Mouse (Mus musculus): ENCODE measurements around the gene Fbxl21. TPM values are rescaled to one million over a fixed set of nuclear protein-coding genes. Genes with fewer than 3 reads are reported as not detected.

The Fbxl21 gene
- polyA plus RNA-seq, 1 experiment from 2014 or later = 2.7 TPM

DNA sequence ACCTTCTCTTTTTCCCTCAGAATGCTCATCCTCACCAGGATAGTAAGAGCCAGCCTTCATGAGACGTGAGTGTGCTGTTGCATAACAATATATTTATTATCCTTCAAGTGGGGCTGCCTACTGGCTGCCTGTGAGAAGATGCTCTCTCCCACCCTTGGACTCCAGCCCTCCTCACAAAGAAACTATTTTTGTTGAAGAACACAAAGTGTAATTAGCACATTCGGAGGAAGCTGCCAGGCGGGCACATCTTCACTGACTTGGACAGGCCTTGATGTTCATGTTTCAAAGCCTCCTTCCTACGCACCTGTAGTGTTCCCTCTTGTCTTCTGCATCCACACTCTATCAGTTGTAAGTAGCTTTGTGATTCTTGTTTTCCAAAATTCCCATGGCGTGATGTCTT, 58.2 kb downstream of the Fbxl21 start:
- no peak overlapping the region for H3K27ac ChIP-seq
- H3K4me2 ChIP-seq (ENCODE audit: low read length) = no peak overlapping the region
- no peak overlapping the region for H3K9ac ChIP-seq (ENCODE audit: low read depth, low read length)
- ATAC-seq (replicated peaks; ENCODE audit: low FRiP score, low read depth) (no peak), DNase-seq (ENCODE audit: low spot score) (no peak)
- H3K4me3 ChIP-seq (replicated peaks; ENCODE audit: low read depth, low read length) = no peak overlapping the region
- no peaks in the 10 kb centered on the region for H3K27me3 ChIP-seq (ENCODE audit: insufficient read depth, low read length)
- no peaks in the 10 kb centered on the region for H3K9me3 ChIP-seq (replicated peaks; ENCODE audit: low read length)
- TF ChIP-seq CTCF (IDR thresholded peaks at IDR 0.05; ENCODE audit: low read depth) = no peak
- H3K36me3 ChIP-seq (ENCODE audit: insufficient read depth, low read length) = no peaks in the 10 kb centered on the region
- H3K4me1 ChIP-seq (replicated peaks; ENCODE audit: insufficient read depth, low read length) = peaks cover 9% of the 10 kb centered on the region
- WGBS = 72% methylated on average over 5 of the region's 5 CpGs

DNA sequence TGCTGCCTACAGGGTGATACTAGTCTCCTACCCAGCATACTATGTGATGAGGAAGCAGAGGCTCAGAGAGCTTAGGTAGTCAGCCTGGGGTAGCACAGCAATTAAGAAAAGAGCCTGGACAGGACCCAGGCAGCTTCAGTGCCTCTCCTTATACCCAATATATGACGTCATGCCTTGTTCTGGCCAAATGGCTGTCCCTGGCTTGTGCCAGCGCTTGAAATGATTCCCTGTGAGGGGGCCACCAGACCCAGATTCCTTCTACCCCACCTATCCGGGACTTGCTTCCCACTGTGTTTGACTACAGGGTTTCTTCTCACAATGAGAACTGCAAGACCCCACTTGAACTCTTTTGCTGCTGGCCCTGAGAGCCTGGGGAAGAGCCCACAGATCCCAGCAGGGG, 59.2 kb downstream of the Fbxl21 start:
- H3K4me1 ChIP-seq (replicated peaks; ENCODE audit: insufficient read depth, low read length) = peaks cover 9% of the 10 kb centered on the region
- no peak overlapping the region for H3K9ac ChIP-seq (ENCODE audit: low read depth, low read length)
- peak; percentile 49 for DNase-seq (ENCODE audit: low spot score)
- H3K27ac ChIP-seq = peak overlapping the region; percentile 44
- H3K27me3 ChIP-seq (ENCODE audit: insufficient read depth, low read length) = no peaks in the 10 kb centered on the region
- no peak overlapping the region for H3K4me3 ChIP-seq (replicated peaks; ENCODE audit: low read depth, low read length)
- 21% methylated on average over 3 of the region's 3 CpGs for WGBS
- no peaks in the 10 kb centered on the region for H3K9me3 ChIP-seq (replicated peaks; ENCODE audit: low read length)
- H3K4me2 ChIP-seq (ENCODE audit: low read length) = no peak overlapping the region
- no peak for TF ChIP-seq CTCF (IDR thresholded peaks at IDR 0.05; ENCODE audit: low read depth)
- H3K36me3 ChIP-seq (ENCODE audit: insufficient read depth, low read length) = no peaks in the 10 kb centered on the region
- ATAC-seq (replicated peaks; ENCODE audit: low FRiP score, low read depth) = peak; percentile 5; the same call in 1 of the 2 replicates

DNA sequence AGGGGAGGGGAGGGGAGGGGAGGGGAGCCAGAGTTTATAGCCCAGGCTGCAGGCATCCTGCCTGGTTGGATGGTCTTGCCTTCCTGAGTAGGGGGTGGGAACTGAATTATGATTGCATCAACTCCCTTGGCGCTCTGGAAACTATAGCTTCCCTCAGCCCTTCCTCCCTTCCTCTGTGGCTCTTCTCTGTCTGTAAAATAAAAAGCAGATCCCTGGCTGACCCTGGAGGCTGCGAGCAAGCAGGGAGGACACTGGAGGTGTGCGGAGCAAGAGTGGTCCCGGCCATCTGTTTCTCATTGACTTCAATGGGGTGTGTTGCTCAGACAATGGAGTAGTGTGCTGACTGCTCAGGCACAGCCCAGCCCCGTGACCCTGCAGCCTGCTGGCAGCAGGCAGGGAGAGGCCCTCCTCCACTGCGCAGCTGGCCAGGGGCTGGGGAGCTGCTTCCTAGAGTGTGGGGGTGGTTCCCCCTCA, 59.7 kb downstream of the Fbxl21 start:
- TF ChIP-seq CTCF (IDR thresholded peaks at IDR 0.05; ENCODE audit: low read depth) = no peak
- peak; percentile 96 for ATAC-seq (replicated peaks; ENCODE audit: low FRiP score, low read depth)
- peak; percentile 96 for DNase-seq (ENCODE audit: low spot score)
- Histone ChIP-seq H3K4me3 (replicated peaks; ENCODE audit: low read depth, low read length) (no peak overlapping the region), H3K27ac (peak overlapping the region; percentile 85), H3K27me3 (ENCODE audit: insufficient read depth, low read length) (no peaks in the 10 kb centered on the region), H3K4me2 (ENCODE audit: low read length) (peak overlapping the region; percentile 24), H3K36me3 (ENCODE audit: insufficient read depth, low read length) (no peaks in the 10 kb centered on the region), H3K9me3 (replicated peaks; ENCODE audit: low read length) (no peaks in the 10 kb centered on the region), H3K9ac (ENCODE audit: low read depth, low read length) (no peak overlapping the region), H3K4me1 (replicated peaks; ENCODE audit: insufficient read depth, low read length) (peaks cover 9% of the 10 kb centered on the region)
- WGBS = 1% methylated on average over 6 of the region's 6 CpGs

DNA sequence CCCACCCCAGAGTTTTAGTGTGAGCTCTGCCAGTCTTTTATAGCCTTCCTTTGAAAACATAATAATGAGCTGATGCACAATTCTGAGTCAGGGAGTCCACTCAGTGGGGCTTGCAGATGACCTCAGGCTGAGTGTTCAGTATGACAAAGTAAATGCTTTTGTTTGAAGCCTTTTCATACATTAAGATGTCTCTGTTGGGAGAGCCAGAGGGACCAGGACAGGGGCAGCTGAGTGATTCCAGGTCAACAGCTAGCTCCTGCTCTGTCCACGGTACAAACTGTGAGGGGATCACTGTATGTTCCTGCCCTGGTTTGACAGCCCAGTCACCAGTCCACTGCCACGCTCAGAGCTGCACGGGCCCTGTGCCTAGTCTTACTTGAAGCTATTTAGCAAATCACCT, 60.4 kb downstream of the Fbxl21 start:
- Histone ChIP-seq H3K27me3 (ENCODE audit: insufficient read depth, low read length) (no peaks in the 10 kb centered on the region), H3K4me2 (ENCODE audit: low read length) (no peak overlapping the region), H3K9me3 (replicated peaks; ENCODE audit: low read length) (no peaks in the 10 kb centered on the region), H3K4me3 (replicated peaks; ENCODE audit: low read depth, low read length) (no peak overlapping the region), H3K27ac (peak overlapping the region; percentile 50; the same call in 1 of the 2 replicates), H3K4me1 (replicated peaks; ENCODE audit: insufficient read depth, low read length) (peaks cover 9% of the 10 kb centered on the region), H3K36me3 (ENCODE audit: insufficient read depth, low read length) (no peaks in the 10 kb centered on the region), H3K9ac (ENCODE audit: low read depth, low read length) (no peak overlapping the region)
- DNase-seq (ENCODE audit: low spot score) (peak; percentile 80), ATAC-seq (replicated peaks; ENCODE audit: low FRiP score, low read depth) (0 out of 2 replicates have a peak, but pooled peaks have one; percentile 3)
- WGBS = 31% methylated on average over 3 of the region's 3 CpGs
- TF ChIP-seq CTCF (IDR thresholded peaks at IDR 0.05; ENCODE audit: low read depth) = no peak

DNA sequence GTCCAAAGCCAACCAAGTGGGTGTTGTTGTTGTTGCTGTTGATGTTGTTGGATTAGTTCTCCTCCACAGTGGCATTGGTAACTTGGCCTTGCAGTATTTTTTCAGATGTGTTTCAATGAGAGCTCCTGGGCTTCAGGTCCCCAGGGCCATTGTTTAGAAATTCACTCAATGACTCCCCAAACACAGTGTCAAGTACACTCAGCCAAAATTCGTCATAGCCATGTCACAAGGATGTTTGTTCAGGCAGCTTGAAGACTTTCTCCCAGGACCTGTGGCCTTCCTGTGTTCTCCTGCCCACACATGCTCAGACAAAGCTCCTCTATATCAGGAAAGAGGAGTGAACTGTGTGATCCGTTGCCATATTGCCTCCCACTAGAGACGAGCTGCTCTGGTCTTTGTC, 63.8 kb downstream of the Fbxl21 start:
- DNase-seq (ENCODE audit: low spot score) (no peak), ATAC-seq (replicated peaks; ENCODE audit: low FRiP score, low read depth) (no peak)
- H3K4me1 ChIP-seq (replicated peaks; ENCODE audit: insufficient read depth, low read length) = peaks cover 12% of the 10 kb centered on the region
- H3K27me3 ChIP-seq (ENCODE audit: insufficient read depth, low read length) = 0 out of 2 replicates have a peak, but pooled peaks cover 1% of the 10 kb centered on the region
- no peak for TF ChIP-seq CTCF (IDR thresholded peaks at IDR 0.05; ENCODE audit: low read depth)
- H3K4me3 ChIP-seq (replicated peaks; ENCODE audit: low read depth, low read length) = no peak overlapping the region
- H3K9me3 ChIP-seq (replicated peaks; ENCODE audit: low read length) = no peaks in the 10 kb centered on the region
- no peak overlapping the region for H3K9ac ChIP-seq (ENCODE audit: low read depth, low read length)
- H3K27ac ChIP-seq = no peak overlapping the region
- WGBS = 46% methylated on average over 3 of the region's 3 CpGs
- no peaks in the 10 kb centered on the region for H3K36me3 ChIP-seq (ENCODE audit: insufficient read depth, low read length)
- H3K4me2 ChIP-seq (ENCODE audit: low read length) = no peak overlapping the region

Other genes starting within 250 kb of the Fbxl21 start
- gene Cxcl14, start 225.9 kb upstream of the Fbxl21 start, polyA plus RNA-seq (2015; fragmentation: Nextera tagmentation; extraction: Ambion mirVana) = 76.4 and 88.1 TPM in 2 replicates
- not detected in 2 replicates for gene Gm3045, start 95.9 kb upstream of the Fbxl21 start, polyA plus RNA-seq (2015; fragmentation: Nextera tagmentation; extraction: Ambion mirVana)
- gene Slc25a48, start 84.1 kb upstream of the Fbxl21 start, polyA plus RNA-seq (2015; fragmentation: Nextera tagmentation; extraction: Ambion mirVana) = 0.79 and 0.94 TPM in 2 replicates
- gene Il9, start 40.2 kb upstream of the Fbxl21 start, polyA plus RNA-seq (2015; fragmentation: Nextera tagmentation; extraction: Ambion mirVana) = not detected in 2 replicates
- 0.88 and 1.2 TPM in 2 replicates for gene Lect2, start 26.0 kb downstream of the Fbxl21 start, polyA plus RNA-seq (2015; fragmentation: Nextera tagmentation; extraction: Ambion mirVana)
- gene Tgfbi, start 87.1 kb downstream of the Fbxl21 start, polyA plus RNA-seq (2015; fragmentation: Nextera tagmentation; extraction: Ambion mirVana) = 116 and 133 TPM in 2 replicates
- gene Smad5, start 180.5 kb downstream of the Fbxl21 start, polyA plus RNA-seq (2015; fragmentation: Nextera tagmentation; extraction: Ambion mirVana) = 23.9 and 26.3 TPM in 2 replicates
- gene Gm45623, start 231.4 kb downstream of the Fbxl21 start, polyA plus RNA-seq (2015; fragmentation: Nextera tagmentation; extraction: Ambion mirVana) = not detected in 2 replicates

Measured in kidney, postnatal 0 days (tissue).